Mouse (Mus musculus) cerebellum, adult 11-12 months (tissue): ENCODE results near the gene BC080695.
"Not testable (repeated sequence)": the region's sequence is repeated elsewhere in the genome, so short reads cannot be mapped to it uniquely, and the experiment has no call there.

Experiments
- DNase-seq: peaks from one replicate; pipeline ENCODE4 v3.0.0; 2022

Gene BC080695

GRCm38 (mm10) chr4:143551400-143551799 is at the start of gene BC080695, which contains the start of gene Gm13057:
Gene BC080695, plus strand, starts transcription at chr4:143551700.
Gene Gm13057, plus strand, starts transcription at chr4:143551709.
- DNase-seq: not testable (repeated sequence)

DNA sequence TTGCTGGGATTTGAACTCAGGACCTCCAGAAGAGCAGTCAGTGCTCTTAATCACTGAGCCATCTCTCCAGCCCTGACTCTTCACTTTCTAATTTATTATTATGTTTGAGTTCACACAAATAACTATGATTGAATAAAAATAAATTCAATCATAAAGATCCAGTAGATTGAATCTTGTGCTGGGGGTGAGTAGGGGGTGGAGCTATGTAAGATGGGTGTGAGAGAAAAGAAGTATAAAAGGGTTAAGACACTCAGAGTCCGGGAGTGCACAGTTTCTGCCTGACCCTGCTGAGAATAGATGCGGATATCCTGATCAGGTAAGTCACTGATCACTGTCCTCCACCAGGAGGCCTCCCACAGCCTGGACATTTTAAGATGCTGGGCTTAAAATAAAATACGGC is 40.5 kb upstream of the BC080695 start, which contains the start of gene Gm13043:
Gm13043 (plus strand) TSS at position 301 of the 400 bp plus-strand sequence.
- no peak for DNase-seq

GRCm38 (mm10) chr4:143535654-143536053 is 15.8 kb upstream of the BC080695 start, which contains the start of gene Gm13040:
Gene Gm13040, plus strand, starts transcription at chr4:143535954.
- DNase-seq: not testable (repeated sequence)

DNA sequence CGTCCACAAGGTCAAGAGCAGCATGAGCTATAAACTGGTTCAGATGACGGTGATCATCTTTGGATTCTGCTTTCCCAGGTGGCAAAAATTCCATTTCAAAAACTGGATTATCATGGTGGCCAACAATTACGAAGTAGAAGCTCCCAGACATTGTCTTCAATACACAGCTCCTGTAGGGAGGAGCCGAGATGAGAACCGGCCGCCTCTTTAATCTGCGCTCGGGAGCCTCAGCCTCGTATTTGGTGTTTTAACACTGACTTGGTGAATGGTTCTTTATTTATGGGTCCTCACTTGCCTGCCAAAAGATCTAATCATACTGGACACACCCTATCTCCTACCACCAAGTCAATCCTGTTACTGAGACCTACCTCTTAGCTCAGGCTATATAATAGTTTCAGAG is 60.4 kb downstream of the BC080695 start:
- not testable (repeated sequence) for DNase-seq

GRCm38 (mm10) chr4:143614703-143615102 is 63.2 kb downstream of the BC080695 start, which contains the start of gene Gm13083:
Gene Gm13083, plus strand, starts transcription at chr4:143615003.
- not testable (repeated sequence) for DNase-seq

GRCm38 (mm10) chr4:143618101-143618500 is 66.6 kb downstream of the BC080695 start:
- DNase-seq: not testable (repeated sequence)
